Mouse (Mus musculus) retina, postnatal 7 days (tissue): ENCODE measurements around the gene Cers1.
A peak's percentile ranks its signal among the peaks of the same experiment; 100 is the strongest.

Source experiments
- DNase-seq: peaks from one replicate; pipeline ENCODE4 v3.0.0-alpha.2; 2012; ENCODE audit warnings: low read depth, low spot score

Gene Cers1

GRCm38 (mm10) chr8:70316511-70317504, 1.2 kb downstream of the Cers1 start:
- DNase-seq: no peak

DNA sequence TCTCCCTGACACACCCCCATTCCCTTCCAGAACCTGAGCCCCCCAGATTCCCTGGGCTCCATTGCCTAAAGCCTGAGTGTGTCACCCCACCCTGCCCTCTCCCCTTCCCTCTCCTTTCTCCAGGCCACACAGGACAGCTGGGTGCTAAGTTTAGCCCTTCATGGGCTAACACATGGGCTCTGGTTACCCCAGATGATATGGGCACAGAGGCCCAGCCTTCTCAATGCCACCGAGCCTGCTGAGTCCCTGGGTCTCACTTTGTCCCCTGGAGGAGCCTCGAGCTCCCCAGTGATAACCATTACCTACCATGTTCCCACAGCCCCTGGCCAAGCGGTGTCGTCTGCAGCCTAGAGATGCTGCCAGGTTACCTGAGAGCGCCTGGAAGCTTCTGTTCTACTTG, 2.3 kb downstream of the Cers1 start:
- no peak for DNase-seq

- DNase-seq: no peak
Observed at GRCm38 (mm10) chr8:70323716-70324115, 8.1 kb downstream of the Cers1 start.

- no peak for DNase-seq
Observed at GRCm38 (mm10) chr8:70327512-70327911, 11.9 kb downstream of the Cers1 start.

DNA sequence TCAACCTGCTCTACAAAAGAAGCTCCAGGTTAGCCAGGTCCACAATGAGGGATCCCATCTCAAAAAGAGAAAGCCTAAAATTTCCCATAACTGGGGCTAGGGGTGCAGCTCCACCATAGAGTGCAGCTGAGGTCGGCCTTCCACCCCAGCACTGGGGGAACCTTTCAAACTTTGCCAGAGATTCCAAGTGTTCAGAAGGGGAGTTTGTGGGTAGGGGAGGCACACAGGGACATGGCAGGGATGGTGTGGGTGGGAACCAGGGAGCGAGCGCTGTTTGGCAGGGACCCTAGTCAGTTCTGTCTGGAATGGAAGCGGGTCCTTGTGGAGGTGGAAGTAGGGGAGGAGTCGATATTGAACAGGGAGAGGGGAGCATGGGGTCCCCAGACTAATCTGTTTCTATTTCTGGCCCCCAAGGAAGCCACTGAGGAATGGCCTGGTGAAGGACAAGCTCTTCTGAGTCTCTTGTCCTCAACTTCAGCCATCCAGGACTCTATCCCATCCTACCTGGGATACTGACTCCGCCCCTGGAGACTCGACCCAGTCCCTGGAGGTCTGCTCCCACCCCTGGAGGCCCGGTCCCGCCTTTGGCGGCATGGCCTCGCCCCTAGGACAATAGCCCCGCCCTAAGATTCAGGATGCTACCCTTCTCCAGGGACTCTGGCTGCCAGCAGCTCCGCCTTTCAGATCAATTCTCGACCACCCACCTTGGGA, 13.7 kb downstream of the Cers1 start, which contains the start of gene Gdf1:
Gene Gdf1 (plus strand): TSS at position 694 of the 711 bp plus-strand sequence.
- DNase-seq: no peak

GRCm38 (mm10) chr8:70329835-70330740, 14.5 kb downstream of the Cers1 start:
- no peak for DNase-seq

- DNase-seq: no peak
Observed at GRCm38 (mm10) chr8:70330741-70331364, 15.3 kb downstream of the Cers1 start.

GRCm38 (mm10) chr8:70331526-70331925, 16.0 kb downstream of the Cers1 start:
- no peak for DNase-seq

DNA sequence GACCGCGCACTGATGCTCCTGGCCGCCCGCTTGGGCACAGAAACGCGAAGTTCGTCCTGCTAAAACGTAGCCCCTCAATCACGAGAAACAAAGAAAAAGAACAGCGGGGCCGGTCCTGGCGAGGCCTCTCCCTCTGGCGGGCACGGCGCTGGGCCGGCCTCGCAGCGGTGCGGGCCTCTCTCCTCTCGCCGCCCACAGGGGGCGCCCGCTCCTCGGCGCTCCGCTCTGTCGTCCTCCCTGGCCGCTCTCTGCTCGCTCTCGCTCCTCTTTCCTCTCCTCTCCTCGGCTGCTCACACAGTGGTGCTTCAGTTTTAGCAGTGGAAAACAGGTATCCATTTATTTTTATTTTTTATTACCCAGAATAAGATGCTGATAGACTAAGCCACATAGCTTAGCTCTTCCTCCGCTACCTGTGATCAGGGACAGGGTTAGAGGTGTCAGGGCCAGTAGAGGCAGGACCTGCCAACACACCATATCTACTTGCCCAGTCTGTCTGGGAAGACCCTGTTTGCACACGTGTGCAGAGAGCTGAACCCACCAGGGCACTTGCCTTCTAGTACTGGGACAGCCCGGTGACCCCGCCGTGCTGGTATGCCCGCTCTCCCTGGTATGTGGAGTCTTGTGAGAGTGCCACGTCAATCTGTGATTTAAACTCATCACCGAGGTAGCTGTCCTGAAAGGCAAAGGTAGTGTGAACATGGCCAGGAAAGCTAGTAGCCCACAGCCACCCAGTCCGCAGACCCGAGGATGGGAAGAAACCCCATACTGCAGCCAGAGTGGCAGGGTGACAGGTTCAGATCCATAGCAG, 16.7 kb downstream of the Cers1 start:
- no peak for DNase-seq

DNA sequence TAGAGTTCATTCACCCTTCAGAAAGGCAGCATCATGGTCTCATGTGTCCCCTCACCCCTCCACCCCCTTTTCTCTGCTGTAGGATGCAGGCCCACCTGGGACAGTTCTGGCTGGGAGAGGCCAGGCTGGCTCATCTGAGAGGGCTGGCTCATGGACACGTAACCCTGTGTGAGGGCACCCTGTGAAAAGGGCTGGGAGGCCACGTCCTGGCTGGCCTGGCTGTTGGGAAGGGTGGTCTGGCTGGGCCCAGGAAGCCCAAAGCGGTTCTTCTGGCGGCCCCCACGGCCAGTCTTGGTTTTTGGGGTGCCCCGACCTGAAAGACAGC, 17.3 kb downstream of the Cers1 start:
- no peak for DNase-seq

DNA sequence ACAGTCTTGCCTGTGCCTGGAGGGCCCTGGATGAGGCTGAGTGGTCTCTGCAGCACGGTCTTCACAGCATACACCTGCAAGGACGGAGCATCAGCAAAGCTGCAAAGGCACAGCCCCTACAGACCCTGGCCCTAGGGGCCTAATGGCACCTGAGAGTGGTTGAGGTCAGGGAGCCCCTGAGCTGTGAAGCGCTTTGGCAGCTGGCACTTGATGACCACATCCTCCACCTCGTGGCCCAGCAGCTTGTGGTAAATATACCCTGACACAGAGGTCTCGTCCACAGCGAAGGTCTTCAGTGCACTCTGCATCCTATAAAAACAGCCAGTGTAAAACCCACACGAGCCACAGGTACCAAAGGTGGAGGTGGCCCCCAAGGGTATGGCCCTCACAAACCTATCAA, 23.4 kb downstream of the Cers1 start:
- no peak for DNase-seq

- DNase-seq: no peak
Observed at GRCm38 (mm10) chr8:70340659-70341058, 25.1 kb downstream of the Cers1 start.

GRCm38 (mm10) chr8:70342007-70342406, 26.4 kb downstream of the Cers1 start:
- DNase-seq: no peak

DNA sequence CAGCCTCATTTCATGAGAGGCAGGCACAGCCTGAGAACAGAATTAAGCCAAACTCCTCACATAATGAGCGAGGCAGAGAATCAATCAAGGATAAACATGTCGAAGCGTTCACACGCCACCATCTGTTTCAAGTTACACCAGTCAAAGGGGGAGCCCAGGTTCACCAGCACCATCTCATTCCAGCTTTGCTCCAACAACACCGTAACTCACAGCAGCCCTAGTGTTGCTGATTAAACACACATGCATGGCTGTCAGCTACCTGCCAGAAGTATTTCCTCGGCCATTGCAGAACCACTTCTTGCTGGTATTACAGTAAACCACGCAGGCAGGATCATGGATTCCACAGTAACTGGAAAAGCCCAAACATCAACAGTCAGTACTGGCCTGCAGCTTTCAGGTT, 27.5 kb downstream of the Cers1 start:
- DNase-seq: no peak

DNA sequence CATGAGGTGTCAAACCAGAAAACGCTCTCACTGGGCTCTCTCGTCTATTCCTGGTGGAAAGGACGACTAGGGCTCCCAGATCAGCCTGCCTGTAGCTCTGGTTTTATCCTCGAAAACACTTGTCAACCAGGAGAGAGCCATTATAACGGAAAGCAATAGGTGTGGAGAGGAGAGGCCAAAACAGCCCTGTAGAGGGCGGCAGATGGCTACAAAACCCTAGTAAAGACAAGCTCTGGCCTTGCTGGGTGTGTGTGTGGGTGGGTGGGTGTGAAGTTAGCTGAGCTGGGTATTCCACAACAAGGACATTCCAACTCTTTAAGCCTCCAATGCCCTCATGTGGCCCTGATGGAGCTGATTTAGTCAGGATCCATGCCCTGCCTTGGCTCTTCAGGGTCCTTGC, 28.1 kb downstream of the Cers1 start:
- peak; percentile 34 for DNase-seq

DNA sequence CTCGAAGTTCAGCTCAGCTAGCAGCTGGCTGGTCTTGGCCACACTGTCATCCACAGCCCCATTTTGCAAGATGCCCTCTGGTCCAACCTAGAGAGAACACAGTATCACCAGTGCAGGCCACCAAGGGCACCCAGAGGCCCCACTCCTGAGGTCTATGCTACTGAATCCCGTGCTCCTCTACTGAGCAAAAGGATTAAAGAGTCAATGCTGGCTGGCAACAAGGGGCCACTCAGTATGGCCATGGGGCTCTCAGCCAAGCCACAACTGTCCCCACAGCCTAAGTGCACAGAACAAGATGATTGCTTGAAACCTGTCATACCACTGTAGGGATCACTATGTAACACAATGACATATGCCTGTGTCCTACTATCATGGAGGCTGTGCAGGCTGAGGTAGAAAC, 28.7 kb downstream of the Cers1 start:
- DNase-seq: no peak

- no peak for DNase-seq
Observed at GRCm38 (mm10) chr8:70347443-70347842, 31.9 kb downstream of the Cers1 start.

DNA sequence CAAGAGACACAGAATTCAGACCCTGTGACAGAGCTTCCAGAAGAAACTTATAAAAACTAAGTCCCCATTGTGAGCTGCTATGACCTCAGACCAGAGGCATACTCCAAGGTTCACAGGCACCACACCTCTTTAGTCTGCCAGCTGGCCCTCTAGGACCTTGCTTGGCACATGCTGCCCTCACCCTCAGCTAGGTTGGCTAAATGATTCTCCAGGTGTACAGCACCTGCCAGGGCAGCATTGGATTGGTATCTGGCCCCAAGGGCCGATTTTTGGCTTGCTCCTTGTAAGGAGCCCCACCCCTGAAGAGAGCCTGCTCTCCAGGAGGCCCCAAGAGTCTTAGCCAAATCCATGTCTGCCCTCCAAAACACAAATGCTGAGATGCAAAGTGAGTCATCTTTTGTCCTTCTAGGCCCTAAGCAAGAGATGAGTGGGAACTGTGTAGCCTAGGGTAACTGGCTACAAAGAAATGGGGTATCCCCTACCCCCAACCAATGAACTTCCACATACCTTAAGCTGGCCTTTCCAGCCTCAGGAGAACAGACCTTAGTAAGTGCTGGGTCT, 32.4 kb downstream of the Cers1 start:
- DNase-seq: no peak

GRCm38 (mm10) chr8:70351035-70351999, 35.7 kb downstream of the Cers1 start:
- no peak for DNase-seq
